Mouse (Mus musculus) neural tube, embryonic 14.5 days (tissue): ENCODE data around the gene Cdk5rap2. TPM values are rescaled to one million over a fixed set of nuclear protein-coding genes. Genes with fewer than 3 reads are reported as not detected.

Experiments used
- ATAC-seq: fragments of 200-750 bp; cut with Nextera tagmentation; 2 replicates; pipeline ENCODE4 v1.8.0; 2017; ENCODE audit warnings: low read depth, mild to moderate bottlenecking, moderate TSS enrichment, moderate library complexity
- H3K27ac ChIP-seq: fragments of 300-500 bp; sonication (generic); 2 replicates; pipeline ENCODE4 v1.5.1; 2014; ENCODE audit warnings: low read depth, mild to moderate bottlenecking, control low read depth, low read length, moderate library complexity, mixed read lengths
- H3K27me3 ChIP-seq: fragments of 300-500 bp; sonication (generic); 2 replicates; pipeline ENCODE4 v1.6.1; 2014; ENCODE audit warnings: low read length; ENCODE audit not compliant: control insufficient read depth, insufficient read depth
- H3K36me3 ChIP-seq: fragments of 300-500 bp; sonication (generic); 2 replicates; pipeline ENCODE4 v1.6.1; 2014; ENCODE audit warnings: low read length, mixed read lengths; ENCODE audit not compliant: control insufficient read depth, insufficient read depth
- H3K4me1 ChIP-seq: fragments of 300-500 bp; sonication (generic); 2 replicates; pipeline ENCODE4 v1.6.1; 2014; ENCODE audit warnings: low read length; ENCODE audit not compliant: control insufficient read depth, insufficient read depth
- H3K4me2 ChIP-seq: fragments of 300-500 bp; sonication (generic); 2 replicates; pipeline ENCODE4 v1.6.1; 2014; ENCODE audit warnings: mild to moderate bottlenecking, low read depth, low read length, control low read depth
- H3K4me3 ChIP-seq: fragments of 300-500 bp; sonication (generic); 2 replicates; pipeline ENCODE4 v1.5.1; 2014; ENCODE audit warnings: low read depth, low read length, control low read depth, mixed read lengths
- H3K9ac ChIP-seq: fragments of 300-500 bp; sonication (generic); replicated peaks from 2 replicates; pipeline ENCODE4 v1.6.1; 2014; ENCODE audit warnings: low read depth, mild to moderate bottlenecking, control low read depth, low read length, mixed read lengths
- H3K9me3 ChIP-seq: fragments of 300-500 bp; sonication (generic); 2 replicates; pipeline ENCODE4 v1.6.1; 2016; ENCODE audit warnings: low read length; ENCODE audit not compliant: control insufficient read depth
- whole genome bisulfite sequencing: fragments of 180-500 bp; shearing (Covaris S2); extraction: QIAGEN DNeasy Blood & Tissue Kit; methylation state at CpG from one replicate; pipeline ENCODE4 v1.1.7; 2014; 5-methylcytosine and 5-hydroxymethylcytosine counted together
- polyA plus RNA-seq: library from polyadenylated mRNA; unstranded; fragments of >200 nt; fragmentation: Nextera tagmentation; extraction: Ambion mirVana; gene quantifications from 2 replicates; pipeline ENCODE4 v1.2.1, GENCODE M21; 2014

Cdk5rap2 gene
- polyA plus RNA-seq, 1 experiment from 2014 or later = 15.6 TPM

DNA sequence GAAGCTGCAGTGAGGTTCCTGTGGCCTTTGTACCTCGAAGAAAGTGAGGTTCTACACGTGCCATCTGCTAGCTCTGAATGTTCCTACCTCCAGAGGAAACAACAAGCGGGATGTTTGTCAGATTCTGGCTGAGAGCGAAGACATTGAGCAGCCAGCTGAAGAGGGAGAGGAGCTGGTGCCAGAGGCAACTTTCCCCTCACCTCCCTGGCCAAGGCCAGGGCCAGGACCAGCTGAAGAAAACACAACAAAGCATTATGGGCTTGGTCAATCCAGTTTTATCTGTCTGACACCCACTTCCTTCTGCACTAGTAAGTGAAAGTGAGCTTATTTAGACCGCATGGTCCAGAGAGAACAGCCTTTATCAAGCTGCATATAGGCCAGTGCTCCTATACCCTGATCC, 147.4 kb downstream of the Cdk5rap2 start:
- H3K27me3 ChIP-seq = no peaks in the 10 kb centered on the region
- peaks cover 6% of the 10 kb centered on the region; the same call in 1 of the 2 replicates for H3K4me1 ChIP-seq
- H3K9ac ChIP-seq = no peak overlapping the region
- H3K4me3 ChIP-seq = no peak overlapping the region
- H3K27ac ChIP-seq = no peak overlapping the region
- no peaks in the 10 kb centered on the region for H3K9me3 ChIP-seq
- WGBS = 86% methylated on average over 5 of the region's 5 CpGs
- ATAC-seq = no peak
- no peak overlapping the region for H3K4me2 ChIP-seq
- peaks cover 9% of the 10 kb centered on the region for H3K36me3 ChIP-seq

DNA sequence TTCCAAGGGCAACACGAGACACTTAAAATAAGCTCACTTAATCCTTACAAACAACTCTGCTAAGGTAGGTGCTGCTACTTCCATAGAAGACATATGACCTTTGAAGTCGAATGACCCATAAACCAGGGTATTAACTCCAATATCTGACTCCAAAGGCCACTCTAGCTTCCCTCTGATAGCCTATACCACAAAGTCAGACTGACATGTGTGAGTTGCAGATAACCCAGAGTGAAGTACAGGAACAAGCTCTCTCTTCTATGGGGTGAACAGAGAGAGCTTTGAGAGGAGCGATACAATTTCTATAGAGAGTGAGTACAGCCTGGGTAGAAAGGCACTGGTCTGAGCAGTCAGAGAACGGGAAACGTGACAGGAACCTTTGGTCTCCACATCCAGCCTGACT, 148.9 kb downstream of the Cdk5rap2 start:
- Histone ChIP-seq H3K27me3 (no peaks in the 10 kb centered on the region), H3K27ac (no peak overlapping the region), H3K9me3 (no peaks in the 10 kb centered on the region), H3K36me3 (peaks cover 3% of the 10 kb centered on the region; the same call in 1 of the 2 replicates), H3K9ac (no peak overlapping the region), H3K4me3 (no peak overlapping the region), H3K4me2 (no peak overlapping the region), H3K4me1 (peaks cover 6% of the 10 kb centered on the region; the same call in 1 of the 2 replicates)
- WGBS = 92% methylated on average over 5 of the region's 5 CpGs
- no peak for ATAC-seq

DNA sequence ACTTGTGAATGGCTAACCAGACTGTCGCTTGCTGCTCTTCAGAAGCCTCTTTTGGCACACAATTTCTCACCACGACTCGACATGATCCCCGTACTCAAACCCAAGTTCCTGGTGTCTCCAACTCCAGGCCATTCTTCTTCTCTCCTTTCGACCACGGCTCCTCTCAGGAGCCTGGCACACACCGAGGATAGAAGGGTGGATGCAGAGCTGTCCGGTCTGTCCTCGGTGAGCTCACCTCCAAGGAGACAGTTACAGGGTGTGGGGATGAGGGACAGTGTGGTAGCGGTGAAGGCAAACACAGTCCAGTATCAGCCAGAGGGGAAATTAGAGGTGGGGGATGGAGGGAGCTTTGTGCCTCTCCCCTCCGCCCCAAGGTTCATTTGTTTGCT, 149.8 kb downstream of the Cdk5rap2 start:
- Histone ChIP-seq H3K27ac (no peak overlapping the region), H3K4me2 (no peak overlapping the region), H3K27me3 (no peaks in the 10 kb centered on the region), H3K4me1 (peaks cover 6% of the 10 kb centered on the region; the same call in 1 of the 2 replicates), H3K4me3 (no peak overlapping the region), H3K9ac (no peak overlapping the region), H3K36me3 (0 out of 2 replicates have a peak, but pooled peaks cover under 1% of the 10 kb centered on the region), H3K9me3 (no peaks in the 10 kb centered on the region)
- no peak for ATAC-seq
- WGBS = 85% methylated on average over 11 of the region's 11 CpGs

DNA sequence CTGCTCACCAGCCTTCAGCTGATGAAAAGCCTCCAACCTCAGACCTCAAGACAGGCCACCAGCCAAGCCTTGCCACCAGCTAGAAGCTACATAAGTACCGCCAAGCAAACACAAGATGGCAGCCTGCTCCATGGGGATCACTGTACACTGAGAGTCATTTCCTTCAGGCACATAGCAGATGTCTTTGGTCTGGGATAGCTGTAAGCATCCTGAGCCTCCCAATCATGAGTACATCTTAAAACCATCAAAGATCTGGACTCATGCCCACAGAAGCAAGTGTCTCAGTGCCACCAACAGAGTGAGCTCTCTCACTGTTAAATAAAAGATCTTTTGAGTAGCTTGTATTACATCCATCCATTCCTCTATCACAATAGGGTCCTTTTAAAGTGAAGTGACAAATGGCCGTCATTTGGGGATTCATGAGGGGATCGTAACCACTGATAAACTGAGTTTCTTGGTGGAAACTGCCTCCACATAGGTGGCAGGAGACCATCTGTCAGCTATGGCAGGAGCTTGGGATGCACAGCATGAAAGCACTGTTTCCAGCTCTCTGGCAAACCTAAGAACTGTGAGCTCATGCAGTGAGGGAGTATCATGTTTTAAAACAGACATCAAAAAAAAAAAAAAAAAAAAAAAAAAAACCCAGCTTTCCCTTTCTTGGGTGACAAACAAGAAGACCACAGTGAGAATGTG, 150.4 kb downstream of the Cdk5rap2 start:
- peak; percentile 62 for ATAC-seq
- no peaks in the 10 kb centered on the region for H3K27me3 ChIP-seq
- H3K9me3 ChIP-seq = no peaks in the 10 kb centered on the region
- H3K4me3 ChIP-seq = no peak overlapping the region
- H3K27ac ChIP-seq = no peak overlapping the region
- 41% methylated on average over 3 of the region's 3 CpGs for WGBS
- H3K4me1 ChIP-seq = peaks cover 6% of the 10 kb centered on the region; the same call in 1 of the 2 replicates
- no peak overlapping the region for H3K4me2 ChIP-seq
- H3K36me3 ChIP-seq = peaks cover 6% of the 10 kb centered on the region; the same call in 1 of the 2 replicates
- H3K9ac ChIP-seq = no peak overlapping the region

DNA sequence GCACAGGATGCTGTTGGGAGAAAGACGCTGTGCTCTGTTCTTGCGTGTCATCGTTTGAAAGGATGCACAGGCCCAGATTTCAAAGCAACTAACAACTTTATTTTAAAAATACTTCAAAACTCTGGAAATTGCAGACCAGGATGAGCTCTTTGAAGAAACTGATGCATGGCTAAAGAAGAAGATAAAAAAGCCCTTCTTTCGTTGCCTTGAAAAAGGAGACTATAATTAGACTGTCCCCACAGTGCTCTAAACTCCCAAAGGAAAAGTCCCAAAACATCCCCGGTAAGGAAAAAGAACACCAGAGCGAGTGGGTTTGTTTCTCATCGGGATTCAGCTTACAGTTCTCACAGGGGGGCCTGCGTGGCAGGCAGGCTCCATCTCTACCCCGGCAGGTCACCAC, 151.4 kb downstream of the Cdk5rap2 start:
- Histone ChIP-seq H3K36me3 (peaks cover 11% of the 10 kb centered on the region), H3K9ac (no peak overlapping the region), H3K27ac (no peak overlapping the region), H3K4me3 (no peak overlapping the region), H3K9me3 (no peaks in the 10 kb centered on the region), H3K27me3 (no peaks in the 10 kb centered on the region), H3K4me1 (peaks cover 6% of the 10 kb centered on the region; the same call in 1 of the 2 replicates), H3K4me2 (no peak overlapping the region)
- 66% methylated on average over 9 of the region's 9 CpGs for WGBS
- ATAC-seq = no peak

DNA sequence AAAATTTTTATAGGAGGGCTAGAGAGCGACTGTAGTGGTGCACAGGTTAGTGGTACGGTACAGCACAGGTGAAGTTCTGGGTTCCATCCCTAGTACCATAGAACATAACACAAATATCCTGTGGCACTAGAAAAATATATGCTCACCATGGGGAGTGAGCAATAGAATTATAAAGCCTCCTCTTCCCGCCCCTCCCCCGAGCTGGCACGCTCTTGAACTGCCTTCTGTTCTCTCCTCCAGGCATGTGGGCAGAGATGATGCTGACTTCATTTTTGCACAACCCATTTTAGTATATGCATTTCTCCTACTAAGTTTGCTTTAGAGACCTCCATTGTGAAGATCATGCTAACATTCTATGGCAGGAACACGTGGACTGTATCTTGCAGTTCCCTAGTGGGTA, 152.0 kb downstream of the Cdk5rap2 start:
- H3K36me3 ChIP-seq = peaks cover 11% of the 10 kb centered on the region
- no peak overlapping the region for H3K9ac ChIP-seq
- ATAC-seq = peak; percentile 32; the same call in 1 of the 2 replicates
- H3K4me2 ChIP-seq = no peak overlapping the region
- 0 out of 2 replicates have a peak overlapping the region, but pooled peaks have one; percentile 24 for H3K27ac ChIP-seq
- no peak overlapping the region for H3K4me3 ChIP-seq
- H3K9me3 ChIP-seq = no peaks in the 10 kb centered on the region
- WGBS = 74% methylated on average over 6 of the region's 6 CpGs
- no peaks in the 10 kb centered on the region for H3K27me3 ChIP-seq
- peaks cover 6% of the 10 kb centered on the region; the same call in 1 of the 2 replicates for H3K4me1 ChIP-seq

DNA sequence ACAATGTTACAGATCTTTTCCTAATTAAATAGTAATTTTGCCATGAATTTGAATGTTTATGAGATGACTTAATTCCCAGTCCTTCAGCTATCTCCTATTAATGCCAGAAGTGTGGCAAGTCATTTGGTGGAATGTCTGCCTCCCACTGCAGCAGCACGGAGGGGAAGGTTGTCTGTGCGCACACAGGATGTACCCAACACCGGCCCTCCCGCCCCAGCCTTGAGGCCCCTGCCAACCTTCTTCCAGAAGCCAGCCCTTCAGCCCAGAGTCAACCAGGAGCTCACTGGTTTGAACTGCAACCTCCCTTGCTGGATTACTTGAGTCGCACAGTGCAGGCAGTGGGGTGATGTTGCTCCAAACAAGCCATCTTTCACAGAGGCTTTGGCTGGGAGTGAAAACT, 158.5 kb downstream of the Cdk5rap2 start:
- peaks cover 11% of the 10 kb centered on the region for H3K36me3 ChIP-seq
- H3K9me3 ChIP-seq = no peaks in the 10 kb centered on the region
- WGBS = 80% methylated on average over 5 of the region's 5 CpGs
- H3K27ac ChIP-seq = no peak overlapping the region
- H3K9ac ChIP-seq = no peak overlapping the region
- no peak overlapping the region for H3K4me3 ChIP-seq
- no peaks in the 10 kb centered on the region for H3K27me3 ChIP-seq
- no peaks in the 10 kb centered on the region for H3K4me1 ChIP-seq
- ATAC-seq = peak; percentile 46; the same call in 1 of the 2 replicates
- no peak overlapping the region for H3K4me2 ChIP-seq

DNA sequence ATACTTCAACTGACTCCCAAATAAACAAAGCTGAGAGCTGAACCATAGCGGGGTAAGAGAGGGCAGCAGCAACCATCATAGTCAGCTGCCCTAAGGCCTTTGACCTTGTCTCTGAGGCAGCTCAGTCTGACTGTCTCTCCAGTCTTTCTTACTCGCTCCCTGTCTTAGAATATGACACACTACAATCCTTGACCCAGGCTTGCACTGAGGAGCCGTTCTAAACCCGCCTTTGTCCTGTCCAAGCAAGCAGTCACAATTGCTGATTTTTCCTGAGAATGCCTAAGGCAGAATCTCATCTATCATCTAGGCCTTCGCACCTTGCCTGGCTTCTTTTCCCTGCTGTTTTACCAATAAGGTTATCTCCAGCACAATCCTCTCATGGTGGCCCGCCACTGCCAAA, 164.5 kb downstream of the Cdk5rap2 start:
- 0 out of 2 replicates have a peak, but pooled peaks cover 10% of the 10 kb centered on the region for H3K36me3 ChIP-seq
- H3K4me2 ChIP-seq = no peak overlapping the region
- H3K27ac ChIP-seq = no peak overlapping the region
- no peak overlapping the region for H3K9ac ChIP-seq
- no peaks in the 10 kb centered on the region for H3K27me3 ChIP-seq
- no peak for ATAC-seq
- no peak overlapping the region for H3K4me3 ChIP-seq
- whole genome bisulfite sequencing = 83% methylated on average over 6 of the region's 6 CpGs
- H3K9me3 ChIP-seq = no peaks in the 10 kb centered on the region
- no peaks in the 10 kb centered on the region for H3K4me1 ChIP-seq

DNA sequence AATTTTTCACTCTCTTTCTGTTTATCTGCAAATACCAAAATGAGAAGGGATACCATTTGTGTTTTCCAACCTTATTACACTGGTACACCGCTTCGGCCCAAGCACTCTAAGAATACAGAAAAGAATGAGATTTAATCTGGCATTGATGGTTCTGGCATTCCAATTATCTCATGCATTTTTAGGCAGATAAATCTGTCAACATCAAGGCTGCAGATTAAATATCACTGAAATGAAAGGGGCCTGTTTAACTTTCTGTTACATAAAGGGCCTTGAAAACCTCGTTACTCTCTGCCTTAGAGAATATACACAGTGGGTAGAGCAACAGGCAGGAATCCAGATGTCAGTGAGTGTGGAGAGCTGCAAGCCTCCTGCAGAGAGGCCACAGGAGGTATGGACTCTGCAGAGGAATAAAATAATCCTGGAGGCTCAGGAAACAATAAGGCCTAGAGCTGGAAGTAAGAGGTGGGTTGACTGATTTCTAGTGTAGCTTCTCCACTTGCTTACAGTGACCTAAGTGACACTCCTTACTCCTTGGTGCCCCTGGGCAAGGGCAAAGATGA, 166.6 kb downstream of the Cdk5rap2 start:
- H3K4me1 ChIP-seq = no peaks in the 10 kb centered on the region
- H3K4me3 ChIP-seq = no peak overlapping the region
- no peak overlapping the region for H3K9ac ChIP-seq
- H3K9me3 ChIP-seq = no peaks in the 10 kb centered on the region
- no peak for ATAC-seq
- no peaks in the 10 kb centered on the region for H3K27me3 ChIP-seq
- 73% methylated on average over 3 of the region's 3 CpGs for WGBS
- H3K27ac ChIP-seq = no peak overlapping the region
- H3K4me2 ChIP-seq = no peak overlapping the region
- 0 out of 2 replicates have a peak, but pooled peaks cover 10% of the 10 kb centered on the region for H3K36me3 ChIP-seq
